Mouse (Mus musculus) heart, postnatal 0 days (tissue): ENCODE measurements around the gene Ppp2r5a.

Source experiments
- CTCF ChIP-seq: IDR thresholded peaks from 2 replicates; pipeline ENCODE4 v1.5.1; 2016; ENCODE audit warnings: antibody characterized with exemption, control low read depth, low read depth
- EP300 ChIP-seq: IDR thresholded peaks from 2 replicates; pipeline ENCODE4 v1.6.1; 2016; ENCODE audit warnings: antibody characterized with exemption, low read depth

GRCm38 (mm10) chr1:191449537-191449936, 46.5 kb upstream of the Ppp2r5a start:
- TF ChIP-seq EP300 = no peak
- no peak for TF ChIP-seq CTCF
